Mouse (Mus musculus): ENCODE data around the gene Tmem132c.

DNA sequence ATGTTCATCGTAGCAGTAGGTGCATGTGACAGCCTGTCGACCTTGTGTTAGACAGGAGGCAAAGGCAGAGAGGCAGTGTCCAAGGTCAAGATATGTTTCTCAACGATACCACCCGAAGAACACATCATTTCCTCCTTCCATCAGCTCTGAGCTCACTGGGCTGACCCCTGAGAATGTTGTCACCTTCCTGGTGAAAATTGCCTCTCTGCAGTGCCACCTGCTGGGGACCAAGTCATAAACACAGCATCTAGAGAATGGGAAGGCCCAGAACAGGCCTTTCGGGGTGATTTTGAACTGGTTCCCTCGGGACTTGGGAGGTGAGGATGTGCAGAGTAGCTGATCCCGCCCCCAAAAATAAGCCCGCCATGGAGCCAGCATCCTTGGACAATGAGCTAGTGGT lies 342.1 kb downstream of the Tmem132c start:
- TF ChIP-seq EP300 (IDR thresholded peaks at IDR 0.05; ENCODE audit: insufficient read depth, low read depth, low read length) = no peak
- TF ChIP-seq CTCF (IDR thresholded peaks at IDR 0.05) = peak; percentile 31

All from heart, adult 2 months (tissue).